Mouse (Mus musculus) CD8-positive naive resting alpha-beta T cell, adult 2 months (primary cell): Measurements from ENCODE around the gene Paqr7.
"Not testable (repeated sequence)": the region's sequence is repeated elsewhere in the genome, so short reads cannot be mapped to it uniquely, and the experiment has no call there.

ENCODE experiments used
- DNase-seq, 2 experiments: peaks; one replicate each; pipeline ENCODE4 v3.0.0; 2022; ENCODE audit warnings: low read depth in 2 of 2, low spot score in 2 of 2

The Paqr7 gene

DNA sequence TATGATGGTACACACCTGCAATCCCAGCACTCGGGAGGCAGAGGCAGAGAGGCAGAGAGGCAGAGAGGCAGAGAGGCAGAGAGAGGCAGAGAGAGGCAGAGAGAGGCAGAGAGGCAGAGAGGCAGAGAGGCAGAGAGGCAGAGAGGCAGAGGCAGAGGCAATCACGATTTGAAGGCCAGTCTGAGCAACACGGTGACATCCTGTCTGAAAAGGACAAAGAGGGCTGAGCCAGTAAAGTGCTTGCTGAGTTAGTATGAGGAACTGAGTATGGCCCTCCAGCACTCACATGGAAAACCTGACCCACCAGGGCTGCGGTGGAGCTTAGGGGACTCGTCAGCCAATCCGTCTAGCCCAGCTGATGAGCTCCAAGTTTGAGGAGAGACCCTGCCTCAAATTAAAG is 2.5 kb downstream of the Paqr7 start:
- DNase-seq, result not testable (repeated sequence)

DNA sequence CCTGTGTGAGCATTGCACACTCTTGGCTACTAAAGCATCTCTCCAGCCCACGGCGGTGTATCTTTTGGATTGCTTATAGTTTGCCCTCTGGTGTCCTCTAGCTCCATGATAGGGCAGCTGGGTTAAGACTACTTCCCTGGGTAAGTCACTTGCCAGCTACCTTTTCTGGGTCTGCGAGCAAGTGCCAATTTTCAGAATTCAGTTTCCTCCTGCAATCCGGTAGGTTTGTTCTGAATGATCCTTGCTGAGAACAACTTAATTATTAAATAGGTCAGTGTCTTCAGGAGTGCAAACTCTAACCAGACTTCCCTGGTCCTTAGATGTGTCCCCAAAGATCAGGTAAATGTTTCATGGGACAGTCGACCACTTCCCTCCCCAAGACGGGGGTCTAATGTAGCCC is 4.6 kb downstream of the Paqr7 start:
- DNase-seq, result no peak

- DNase-seq, result no peak
These were observed 7.3 kb downstream of the Paqr7 start for GRCm38 (mm10) chr4:134503686-134504357.

DNA sequence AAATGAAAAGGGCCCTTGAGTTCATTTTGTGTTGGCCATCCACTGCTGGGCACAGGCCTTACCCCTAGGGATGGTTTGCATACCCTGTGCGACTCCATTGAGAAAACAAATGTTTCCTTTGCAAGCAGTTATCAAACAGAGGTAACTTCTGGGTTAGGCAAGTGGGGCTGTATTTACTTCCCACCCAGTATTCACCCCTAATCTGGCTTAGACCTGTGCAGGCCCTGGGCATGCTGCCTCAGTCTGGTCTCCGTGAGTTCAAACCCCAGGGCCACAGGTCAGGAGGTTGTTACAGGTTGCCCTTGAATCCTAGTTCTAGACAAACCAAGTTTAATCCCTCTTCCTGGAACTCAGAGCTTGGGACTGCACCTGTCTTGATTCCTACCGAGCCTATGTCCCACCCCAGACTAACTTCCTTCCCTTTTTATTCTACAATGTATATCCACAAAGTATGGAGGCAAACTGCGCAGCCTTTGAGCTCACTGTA is 8.8 kb downstream of the Paqr7 start:
- no peak for DNase-seq

DNA sequence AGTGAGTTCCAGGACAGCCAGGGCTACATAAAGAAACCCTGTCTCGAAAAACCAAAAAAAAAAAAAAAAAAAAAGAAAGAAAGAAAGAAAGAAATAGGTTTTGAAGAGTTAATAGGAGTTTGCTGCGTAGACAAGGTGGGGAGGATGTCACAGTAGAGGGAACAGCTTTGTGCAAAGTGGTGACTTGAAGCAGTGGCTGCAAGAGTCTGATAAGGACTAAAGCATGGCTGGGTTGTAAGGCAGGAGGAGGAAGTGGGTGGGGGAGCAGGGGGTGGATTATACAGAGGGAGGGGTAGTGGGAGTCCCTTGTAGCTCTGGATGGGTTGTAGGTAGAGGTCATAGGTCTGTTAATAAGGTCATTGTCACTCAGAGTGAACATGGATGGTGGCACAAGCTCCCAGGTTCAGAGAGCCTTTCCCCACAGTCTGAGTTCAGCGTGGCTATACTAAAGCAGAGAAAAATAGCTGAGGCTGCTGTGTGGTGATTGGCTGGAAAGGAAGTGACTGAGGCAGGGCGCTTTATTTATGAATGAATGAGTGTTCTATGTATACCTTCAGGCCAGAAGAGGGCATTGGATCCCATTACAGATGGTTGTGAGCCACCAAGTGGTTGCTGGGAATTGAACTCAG is 9.6 kb downstream of the Paqr7 start:
- no peak for DNase-seq

DNA sequence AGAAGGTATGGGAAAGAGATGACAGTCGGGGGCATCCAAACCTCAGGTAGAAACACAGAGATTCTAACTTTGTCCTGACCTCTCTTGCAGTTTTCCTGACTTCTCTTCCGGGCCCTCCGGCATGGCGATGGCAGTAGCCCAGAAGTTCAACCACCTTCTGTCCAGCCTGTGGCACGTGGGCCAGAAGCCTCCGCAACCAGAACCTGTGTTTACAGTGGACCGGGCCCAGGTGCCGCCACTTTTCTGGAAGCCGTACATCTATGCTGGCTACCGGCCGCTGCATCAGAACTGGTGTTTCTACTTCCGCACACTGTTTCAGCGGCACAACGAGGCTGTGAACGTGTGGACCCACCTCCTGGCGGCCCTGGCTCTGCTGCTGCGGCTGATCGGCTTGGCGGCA is 10.2 kb downstream of the Paqr7 start:
- no peak for DNase-seq

DNA sequence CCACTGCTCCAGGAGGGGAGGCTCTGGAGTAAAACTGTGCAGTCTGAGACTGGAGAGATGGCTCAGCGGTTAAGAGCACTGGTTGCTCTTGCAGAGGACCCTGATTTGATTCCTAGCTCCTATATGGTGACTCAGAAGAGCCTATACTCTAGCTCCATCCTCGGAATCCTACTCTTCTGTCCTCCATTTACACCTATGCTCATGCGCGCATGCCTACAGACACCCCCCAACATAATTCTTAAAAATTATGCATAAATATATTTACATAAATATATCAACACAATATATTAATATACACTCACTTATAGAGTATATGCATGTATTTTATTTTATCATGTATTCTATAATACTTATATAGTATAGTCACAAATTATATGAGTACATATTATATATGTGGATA is 13.9 kb downstream of the Paqr7 start:
- DNase-seq, result no peak

DNA sequence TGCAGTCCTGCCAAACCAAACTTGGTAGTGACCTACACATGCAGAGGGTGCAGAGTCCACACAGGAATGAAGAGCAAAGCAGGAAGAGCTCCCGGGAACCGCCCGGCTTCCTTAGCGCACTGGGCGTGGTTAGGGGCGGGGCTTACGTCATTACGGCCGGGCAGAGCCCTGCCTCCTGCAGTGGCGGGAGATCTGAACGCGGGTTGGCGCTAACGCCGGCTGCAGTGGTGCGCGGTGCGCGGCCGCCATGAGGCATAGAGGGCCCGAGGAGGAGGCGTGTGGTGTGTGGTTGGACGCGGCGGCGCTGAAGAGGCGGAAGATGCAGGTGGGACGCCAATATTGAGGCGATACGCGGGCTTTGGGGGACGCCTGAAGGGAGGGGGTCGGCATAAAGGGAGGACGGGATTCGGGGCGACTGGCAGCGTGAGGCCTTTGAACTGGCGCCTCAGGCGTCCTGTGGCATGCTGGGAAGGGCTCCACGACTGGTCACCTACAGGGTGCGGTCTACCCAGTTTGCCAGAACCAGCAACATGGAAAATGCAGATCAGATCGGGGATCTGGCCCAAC is 14.4 kb downstream of the Paqr7 start, which contains the start of gene Aunip:
TSS of gene Aunip (plus strand) at position 155 of the 567 bp plus-strand sequence.
- peak; percentile 38 to 51 for DNase-seq

DNA sequence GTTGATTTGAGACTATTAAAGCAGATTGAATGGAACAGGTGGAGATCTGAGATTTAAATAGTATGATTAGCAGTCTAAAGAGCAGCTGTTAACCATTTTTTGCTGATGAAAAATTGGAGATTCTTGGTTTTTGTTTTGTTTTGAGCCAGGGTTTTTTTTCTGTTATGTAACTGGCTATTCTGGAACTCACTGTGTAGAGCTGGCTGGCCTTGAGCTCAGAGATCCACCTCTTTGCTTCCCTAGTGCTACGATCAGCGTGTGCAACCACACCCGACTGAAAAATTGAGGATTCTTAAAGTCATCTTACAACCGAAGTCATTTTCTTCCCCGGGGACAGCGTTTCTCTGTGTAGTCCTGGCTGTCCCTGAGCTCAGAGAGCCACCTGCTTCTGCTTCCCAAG is 15.2 kb downstream of the Paqr7 start:
- no peak for DNase-seq

- no peak for DNase-seq
These were observed 16.3 kb downstream of the Paqr7 start for GRCm38 (mm10) chr4:134512798-134513197.

DNA sequence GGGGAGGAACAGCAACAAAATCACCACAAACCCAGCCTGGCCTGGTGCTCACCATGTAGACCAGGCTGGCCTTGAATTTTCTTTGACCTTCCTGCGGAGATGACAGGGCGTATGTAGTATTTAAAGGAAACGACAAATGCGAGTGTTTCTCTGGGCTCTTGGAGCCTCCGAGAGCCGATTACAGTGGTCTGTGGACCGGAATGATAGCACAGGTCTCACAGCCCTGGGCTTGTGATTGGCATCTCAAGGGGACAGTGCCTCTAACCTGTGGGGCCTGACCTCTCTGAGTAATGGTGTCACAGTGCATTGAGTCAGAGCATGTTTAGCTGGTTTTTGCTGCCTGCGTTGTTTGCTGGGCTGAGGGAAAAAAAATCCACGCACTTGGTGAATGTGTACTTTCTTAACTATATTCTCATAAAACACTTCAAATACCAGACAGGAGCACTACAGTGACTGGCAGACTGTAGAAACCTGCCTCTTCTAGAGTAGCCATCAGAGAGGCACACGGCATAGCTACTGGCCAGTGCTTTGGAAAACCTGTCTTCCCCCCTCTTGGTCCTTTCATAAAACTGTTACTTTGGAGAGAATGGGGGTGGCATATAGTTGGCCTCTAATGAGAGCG is 17.9 kb downstream of the Paqr7 start:
- no peak for DNase-seq

DNA sequence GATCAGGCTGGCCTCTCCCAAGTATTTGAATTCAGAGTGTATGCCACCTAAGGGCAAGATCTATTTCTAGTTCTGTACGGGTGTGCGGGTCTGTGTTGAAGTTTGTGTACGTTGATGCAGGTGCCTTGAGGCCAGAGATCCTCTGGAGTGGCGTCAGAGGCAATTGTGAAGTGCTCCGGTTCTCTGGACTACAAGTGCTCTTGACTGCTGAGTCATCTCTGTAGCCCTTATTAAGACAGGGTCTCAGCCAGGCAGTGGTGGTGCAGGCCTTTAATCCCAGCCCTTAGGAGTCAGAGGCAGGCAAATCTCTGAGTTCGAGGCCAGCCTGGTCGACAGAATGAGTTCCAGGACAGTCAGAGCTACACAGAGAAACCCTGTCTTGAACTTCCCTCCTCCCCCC is 19.1 kb downstream of the Paqr7 start:
- DNase-seq, result no peak

- no peak for DNase-seq
These were observed 20.5 kb downstream of the Paqr7 start for GRCm38 (mm10) chr4:134516981-134517380.

GRCm38 (mm10) chr4:134517719-134518118 is 21.2 kb downstream of the Paqr7 start:
- no peak for DNase-seq

DNA sequence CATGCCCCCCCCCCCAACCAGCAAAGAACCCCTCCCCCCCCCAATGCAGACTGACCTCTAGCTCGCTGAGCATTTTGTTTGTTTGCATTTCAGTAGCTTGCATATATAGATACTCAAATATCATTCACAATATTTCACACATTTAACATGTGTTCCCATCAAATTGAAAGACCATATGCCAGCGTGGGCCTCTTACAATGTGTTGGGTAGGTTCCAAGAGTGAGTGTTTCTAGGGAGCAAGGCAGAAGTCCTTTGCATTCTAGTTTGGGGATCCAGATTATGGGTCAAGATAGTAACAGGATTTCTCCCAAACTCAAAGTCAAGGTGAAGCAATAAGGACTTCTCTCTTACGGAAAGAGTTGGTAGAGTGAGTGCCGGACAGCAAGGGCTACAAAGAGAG is 22.0 kb downstream of the Paqr7 start:
- no peak for DNase-seq

GRCm38 (mm10) chr4:134519281-134519680 is 22.8 kb downstream of the Paqr7 start:
- DNase-seq, result no peak

GRCm38 (mm10) chr4:134523447-134523846 is 26.9 kb downstream of the Paqr7 start:
- DNase-seq, result no peak

- no peak for DNase-seq
These were observed 29.3 kb downstream of the Paqr7 start for GRCm38 (mm10) chr4:134525806-134526205.

GRCm38 (mm10) chr4:134526220-134526619 is 29.7 kb downstream of the Paqr7 start:
- no peak for DNase-seq

DNA sequence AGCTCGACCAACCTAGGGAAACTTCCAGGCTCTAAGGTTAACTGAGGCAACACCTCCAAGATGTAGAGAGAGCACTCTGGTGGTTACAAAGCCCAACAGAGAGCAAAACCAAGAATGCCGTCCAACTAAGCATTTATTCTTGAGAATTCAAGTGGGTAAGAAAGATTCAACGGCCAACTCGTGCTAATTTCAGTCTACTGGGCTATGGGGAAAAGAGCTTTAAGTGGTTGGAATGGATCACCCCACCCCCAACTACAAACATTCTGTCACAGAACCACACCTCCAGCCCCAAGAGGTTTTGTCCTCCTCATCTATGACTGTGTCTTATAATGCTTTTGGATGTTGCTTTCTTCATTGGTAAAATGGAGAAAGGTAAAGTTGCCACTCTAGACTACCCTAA is 36.4 kb downstream of the Paqr7 start:
- DNase-seq, result no peak

DNA sequence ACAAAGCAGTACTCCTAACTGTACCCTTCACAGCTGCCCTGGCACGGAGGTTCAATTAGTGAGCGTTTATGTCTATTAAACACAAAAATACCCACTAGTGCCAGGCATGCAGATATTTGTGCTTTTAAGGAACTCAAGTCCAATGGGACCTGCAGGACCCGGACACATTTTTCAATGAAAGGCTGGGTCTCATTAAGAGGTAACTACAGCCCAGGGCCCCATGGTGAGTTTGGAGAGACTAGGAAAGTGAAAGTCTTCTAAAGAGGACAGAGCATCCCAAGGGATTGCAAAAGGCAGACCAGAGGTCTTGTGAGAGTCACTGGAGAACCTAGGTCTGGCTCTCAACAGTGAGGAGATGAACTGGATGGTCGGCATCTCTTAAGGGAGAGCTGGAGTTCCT is 36.9 kb downstream of the Paqr7 start:
- no peak for DNase-seq
